Mouse (Mus musculus) cerebellum, adult 11-12 months (tissue): ENCODE measurements at regions not wholly inside any gene's neighbourhood (a gene's known extent, or its start where the extent isn't known, plus 50 kb on each side); places are given as distances from the start of the nearest gene placed in this dataset.

Source experiments
- DNase-seq: peaks from one replicate; pipeline ENCODE4 v3.0.0; 2022

GRCm38 (mm10) chr11:92405818-92406217 is 692.0 kb upstream of the Car10 start:
- peak; percentile 7 for DNase-seq

- no peak for DNase-seq
Measured at GRCm38 (mm10) chr11:92451372-92451771, 646.5 kb upstream of the Car10 start.

GRCm38 (mm10) chr11:92495291-92495690 is 602.5 kb upstream of the Car10 start:
- DNase-seq: no peak
